ENCODE assay signal across 9 mouse cellular contexts in the genomic region with DNA sequence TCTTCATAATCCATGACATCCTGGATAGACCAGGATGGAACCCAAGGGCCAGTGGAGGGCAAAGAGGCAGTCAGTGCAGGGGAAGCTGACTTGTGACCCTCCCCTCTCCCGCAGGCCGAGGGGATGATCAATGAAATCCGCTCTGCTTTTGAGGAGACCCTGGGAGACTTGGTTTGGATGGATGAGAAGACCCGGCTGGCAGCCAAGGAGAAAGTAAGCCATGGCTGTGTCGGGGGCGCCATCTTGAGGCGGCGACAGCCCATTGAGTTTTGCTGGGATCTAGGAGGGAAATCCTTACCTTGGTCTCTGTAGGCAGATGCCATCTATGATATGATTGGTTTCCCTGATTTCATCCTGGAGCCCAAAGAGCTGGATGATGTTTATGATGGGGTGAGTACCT. TPM values are rescaled to one million over a fixed set of nuclear protein-coding genes. Genes with fewer than 3 reads are reported as not detected.
DNase-seq lines count a peak whose midpoint lies in the region; ATAC-seq and TF ChIP-seq lines count a peak whose summit lies in the region.
"Had no signal": no experiment of that assay in that cellular context is flagged by ENCODE, and none has a peak within 500 bp of the region (broad histone marks: within the 10 kb centered on the region; RNA-seq: fewer than 3 reads in every experiment).

No protein-coding gene starts in this region.

- no peak for TF ChIP-seq CTCF in G1E (IDR thresholded peaks at IDR 0.05; ENCODE audit: low read depth, low read length)
- peak; percentile 83 for TF ChIP-seq CTCF in bone marrow macrophage, adult 2 months (IDR thresholded peaks at IDR 0.05; ENCODE audit: low read depth, low read length)

- H3K4me1 ChIP-seq in G1E (ENCODE audit: insufficient read depth, low read depth, low read length) = peaks cover 35% of the 10 kb centered on the region
- peaks cover 3% of the 10 kb centered on the region; the same call in 1 of the 2 replicates for H3K4me1 ChIP-seq in bone marrow macrophage, adult 2 months (ENCODE audit: control insufficient read depth, insufficient read depth, low read length)
- 0 out of 2 replicates have a peak, but pooled peaks cover 2% of the 10 kb centered on the region for H3K4me1 ChIP-seq in forebrain, embryonic 11.5 days (replicated peaks; ENCODE audit: control insufficient read depth, insufficient read depth, low read length)
- H3K4me1 ChIP-seq in hindbrain, embryonic 12.5 days = no peaks in the 10 kb centered on the region
- H3K4me1 ChIP-seq: heart, embryonic 15.5 days had no signal

- H3K27ac ChIP-seq in bone marrow macrophage, adult 2 months (ENCODE audit: insufficient read depth, low read depth, low read length) = no peak overlapping the region
- no peak overlapping the region for H3K27ac ChIP-seq in forebrain, embryonic 11.5 days (ENCODE audit: low read depth, low read length)
- H3K27ac ChIP-seq in hindbrain, embryonic 12.5 days = no peak overlapping the region
- H3K27ac ChIP-seq: heart, embryonic 15.5 days had no signal

- ATAC-seq in G1E (ENCODE audit: extremely low read depth, insufficient number of reproducible peaks, low FRiP score, poor library complexity, severe bottlenecking) = no peak; the same call in 1 of the 2 replicates
- ATAC-seq in forebrain, embryonic 11.5 days (replicated peaks; ENCODE audit: low FRiP score) = peak; percentile 44; the same call in 1 of the 2 replicates
- ATAC-seq in hindbrain, embryonic 12.5 days (ENCODE audit: low FRiP score) = 0 out of 2 replicates have a peak, but pooled peaks have one; percentile 40
- ATAC-seq in erythroblast, adult 5-6 weeks (replicated peaks; ENCODE audit: low FRiP score, poor library complexity, severe bottlenecking) = no peak

- H3K27me3 ChIP-seq in G1E (ENCODE audit: insufficient read depth, low read length) = peaks cover 32% of the 10 kb centered on the region
- no peaks in the 10 kb centered on the region for H3K27me3 ChIP-seq in forebrain, embryonic 11.5 days (ENCODE audit: control insufficient read depth, insufficient read depth, low read length)
- H3K27me3 ChIP-seq in hindbrain, embryonic 12.5 days = no peaks in the 10 kb centered on the region

- H3K4me2 ChIP-seq in forebrain, embryonic 11.5 days (ENCODE audit: low read depth, low read length, severe bottlenecking) = no peak overlapping the region
- H3K4me2 ChIP-seq in hindbrain, embryonic 12.5 days (replicated peaks) = no peak overlapping the region
- H3K4me2 ChIP-seq: heart, embryonic 15.5 days had no signal

- H3K4me3 ChIP-seq in G1E (ENCODE audit: low read depth, low read length) = no peak overlapping the region
- H3K4me3 ChIP-seq in bone marrow macrophage, adult 2 months (ENCODE audit: insufficient read depth, low read length) = no peak overlapping the region
- no peak overlapping the region for H3K4me3 ChIP-seq in forebrain, embryonic 11.5 days (ENCODE audit: low read depth, low read length)
- H3K4me3 ChIP-seq in hindbrain, embryonic 12.5 days = no peak overlapping the region
- H3K4me3 ChIP-seq: heart, embryonic 15.5 days had no signal

- no peak for TF ChIP-seq POLR2A in bone marrow macrophage, adult 2 months (IDR thresholded peaks at IDR 0.05; ENCODE audit: borderline replicate concordance, low read depth, low read length)

- whole genome bisulfite sequencing in forebrain, embryonic 11.5 days = 2% methylated on average over 8 of the region's 8 CpGs
- 6% methylated on average over 8 of the region's 8 CpGs for WGBS in hindbrain, embryonic 12.5 days

- DNase-seq in G1E (ENCODE audit: low spot score) = peak; percentile 51
- DNase-seq in forebrain, embryonic 11.5 days (ENCODE audit: low spot score) = peak; percentile 85
- DNase-seq in layer of hippocampus, postnatal 10 days (ENCODE audit: low spot score in 2 of 2) = peak; percentile 83 to 88
- peak; percentile 68 to 79 for DNase-seq in lung, postnatal 4 days
- DNase-seq in right cerebral cortex, adult 18-20 months = peak; percentile 77

- no peaks in the 10 kb centered on the region for H3K36me3 ChIP-seq in G1E (replicated peaks)
- no peaks in the 10 kb centered on the region for H3K36me3 ChIP-seq in forebrain, embryonic 11.5 days (ENCODE audit: control insufficient read depth, insufficient read depth, low read length)
- no peaks in the 10 kb centered on the region for H3K36me3 ChIP-seq in hindbrain, embryonic 12.5 days
- H3K36me3 ChIP-seq: heart, embryonic 15.5 days had no signal

- H3K9ac ChIP-seq in forebrain, embryonic 11.5 days (ENCODE audit: low read length) = no peak overlapping the region
- no peak overlapping the region for H3K9ac ChIP-seq in hindbrain, embryonic 12.5 days
- H3K9ac ChIP-seq: heart, embryonic 15.5 days had no signal

- no peaks in the 10 kb centered on the region for H3K9me3 ChIP-seq in G1E (replicated peaks)
- H3K9me3 ChIP-seq in forebrain, embryonic 11.5 days (ENCODE audit: control insufficient read depth, low read length) = no peaks in the 10 kb centered on the region
- no peaks in the 10 kb centered on the region for H3K9me3 ChIP-seq in hindbrain, embryonic 12.5 days (replicated peaks)
- H3K9me3 ChIP-seq: heart, embryonic 15.5 days had no signal

RNA-seq across cellular contexts. Expression of gene Psmd2, which starts 9.3 kb away (rescaled TPM):
- total RNA-seq in G1E (2014; fragmentation: Nextera tagmentation) (175 and 205 TPM in 2 replicates), G1E (2017) (246 and 273 TPM in 2 replicates)
- polyA plus RNA-seq in G1E (2012) = 349 and 352 TPM in 2 replicates
- 147 and 191 TPM in 2 replicates for polyA plus RNA-seq in bone marrow macrophage, adult 2 months (2012; ENCODE audit: insufficient read depth, insufficient read length, missing spikeins)
- polyA plus RNA-seq in forebrain, embryonic 11.5 days (2014; fragmentation: Nextera tagmentation; extraction: Ambion mirVana) = 469 and 503 TPM in 2 replicates
- polyA plus RNA-seq in hindbrain, embryonic 12.5 days (2016; fragmentation: Nextera tagmentation; extraction: Ambion mirVana) = 397 and 411 TPM in 2 replicates
- 100 to 1,000 TPM; 248 to 270 TPM for total RNA-seq in layer of hippocampus, postnatal 10 days (2021)
- total RNA-seq in erythroblast, adult 5-6 weeks (2015; ENCODE audit: low replicate concordance) = 27.9 and 60.4 TPM in 2 replicates
- 82.0 and 97.2 TPM in 2 replicates for total RNA-seq in erythroblast, adult 5-6 weeks (2017; ENCODE audit: low replicate concordance)

RNA-seq across cellular contexts. Expression of gene Ece2, which starts 12.5 kb away (rescaled TPM):
- 0.58 TPM in 1 of 2 replicates, not detected in the other for total RNA-seq in G1E (2014; fragmentation: Nextera tagmentation)
- total RNA-seq in G1E (2017) = 0.12 and 0.16 TPM in 2 replicates
- not detected in 2 replicates for polyA plus RNA-seq in G1E (2012)
- polyA plus RNA-seq in bone marrow macrophage, adult 2 months (2012; ENCODE audit: insufficient read depth, insufficient read length, missing spikeins) = not detected in 2 replicates
- polyA plus RNA-seq in forebrain, embryonic 11.5 days (2014; fragmentation: Nextera tagmentation; extraction: Ambion mirVana) = 4.9 and 5.6 TPM in 2 replicates
- 7.7 and 10.2 TPM in 2 replicates for polyA plus RNA-seq in hindbrain, embryonic 12.5 days (2016; fragmentation: Nextera tagmentation; extraction: Ambion mirVana)
- 10 to 100 TPM; 29.5 to 33.8 TPM for total RNA-seq in layer of hippocampus, postnatal 10 days (2021)
- total RNA-seq in erythroblast, adult 5-6 weeks (2015; ENCODE audit: low replicate concordance) = not detected in 2 replicates
- not detected in 2 replicates for total RNA-seq in erythroblast, adult 5-6 weeks (2017; ENCODE audit: low replicate concordance)

RNA-seq across cellular contexts. Expression of gene Camk2n2, which starts 21.1 kb away (rescaled TPM):
- total RNA-seq in G1E (2014; fragmentation: Nextera tagmentation) (not detected in 2 replicates), G1E (2017) (0.22 and 0.58 TPM in 2 replicates)
- polyA plus RNA-seq in G1E (2012) = 1.1 and 1.2 TPM in 2 replicates
- 2.5 and 2.7 TPM in 2 replicates for polyA plus RNA-seq in bone marrow macrophage, adult 2 months (2012; ENCODE audit: insufficient read depth, insufficient read length, missing spikeins)
- polyA plus RNA-seq in forebrain, embryonic 11.5 days (2014; fragmentation: Nextera tagmentation; extraction: Ambion mirVana) = 5.0 and 5.3 TPM in 2 replicates
- polyA plus RNA-seq in hindbrain, embryonic 12.5 days (2016; fragmentation: Nextera tagmentation; extraction: Ambion mirVana) = 9.1 TPM in 2 replicates
- total RNA-seq in layer of hippocampus, postnatal 10 days (2021) = 100 to 1,000 TPM; 143 to 153 TPM
- total RNA-seq in erythroblast, adult 5-6 weeks (2015; ENCODE audit: low replicate concordance) = not detected in 2 replicates
- total RNA-seq in erythroblast, adult 5-6 weeks (2017; ENCODE audit: low replicate concordance) = 0.94 TPM in 1 of 2 replicates, not detected in the other

RNA-seq across cellular contexts. Expression of gene Eif4g1, which starts 26.0 kb away (rescaled TPM):
- 325 and 411 TPM in 2 replicates for total RNA-seq in G1E (2014; fragmentation: Nextera tagmentation)
- total RNA-seq in G1E (2017) = 257 and 270 TPM in 2 replicates
- polyA plus RNA-seq in G1E (2012) = 957 and 1,213 TPM in 2 replicates
- 101 and 119 TPM in 2 replicates for polyA plus RNA-seq in bone marrow macrophage, adult 2 months (2012; ENCODE audit: insufficient read depth, insufficient read length, missing spikeins)
- 186 and 187 TPM in 2 replicates for polyA plus RNA-seq in forebrain, embryonic 11.5 days (2014; fragmentation: Nextera tagmentation; extraction: Ambion mirVana)
- 197 and 200 TPM in 2 replicates for polyA plus RNA-seq in hindbrain, embryonic 12.5 days (2016; fragmentation: Nextera tagmentation; extraction: Ambion mirVana)
- total RNA-seq in layer of hippocampus, postnatal 10 days (2021) = 100 to 1,000 TPM; 349 to 379 TPM
- total RNA-seq in erythroblast, adult 5-6 weeks (2015; ENCODE audit: low replicate concordance) = 60.1 and 64.6 TPM in 2 replicates
- 71.0 and 76.1 TPM in 2 replicates for total RNA-seq in erythroblast, adult 5-6 weeks (2017; ENCODE audit: low replicate concordance)

RNA-seq across cellular contexts. Expression of gene Alg3, which starts 30.6 kb away (rescaled TPM):
- total RNA-seq in G1E (2014; fragmentation: Nextera tagmentation) (36.3 and 45.6 TPM in 2 replicates), G1E (2017) (9.9 and 12.0 TPM in 2 replicates)
- polyA plus RNA-seq in G1E (2012) = 5.5 and 12.8 TPM in 2 replicates
- polyA plus RNA-seq in bone marrow macrophage, adult 2 months (2012; ENCODE audit: insufficient read depth, insufficient read length, missing spikeins) = 10.9 and 13.1 TPM in 2 replicates
- polyA plus RNA-seq in forebrain, embryonic 11.5 days (2014; fragmentation: Nextera tagmentation; extraction: Ambion mirVana) = 46.9 and 58.9 TPM in 2 replicates
- polyA plus RNA-seq in hindbrain, embryonic 12.5 days (2016; fragmentation: Nextera tagmentation; extraction: Ambion mirVana) = 40.0 and 42.6 TPM in 2 replicates
- 10 to 100 TPM; 12.4 to 14.0 TPM for total RNA-seq in layer of hippocampus, postnatal 10 days (2021)
- total RNA-seq in erythroblast, adult 5-6 weeks (2015; ENCODE audit: low replicate concordance) = 7.7 and 22.7 TPM in 2 replicates
- total RNA-seq in erythroblast, adult 5-6 weeks (2017; ENCODE audit: low replicate concordance) = 1.4 TPM in 1 of 2 replicates, not detected in the other

Comparison
In these comparisons a context has a peak if more than half of its experiments do, and no peak if none do; other contexts are left out.
1. ATAC-seq: peak in forebrain, embryonic 11.5 days (single experiment) and hindbrain, embryonic 12.5 days (single experiment); none in G1E (single experiment) and erythroblast, adult 5-6 weeks (single experiment).
2. Peak in every context shown above with its lines, with median percentiles within 50 percentile points of each other: DNase-seq.